Mouse (Mus musculus) embryonic fibroblast, embryonic 13.5 days (primary cell): ENCODE data around the gene Dnajc17. TPM values are rescaled to one million over a fixed set of nuclear protein-coding genes. Genes with fewer than 3 reads are reported as not detected.

Source experiments
- H3K27ac ChIP-seq: 2 replicates; pipeline ENCODE4 v1.5.1; 2012; ENCODE audit warnings: low read length, control low read depth, inconsistent platforms; ENCODE audit not compliant: insufficient read depth
- H3K4me1 ChIP-seq: 2 replicates; pipeline ENCODE4 v1.6.1; 2011; ENCODE audit warnings: low read length; ENCODE audit not compliant: control insufficient read depth, insufficient read depth
- H3K4me3 ChIP-seq: 2 replicates; pipeline ENCODE4 v1.5.1; 2011; ENCODE audit warnings: mild to moderate bottlenecking, control low read depth, low read length; ENCODE audit not compliant: insufficient read depth
- CTCF ChIP-seq: IDR thresholded peaks from 2 replicates; pipeline ENCODE4 v1.5.1; 2011; ENCODE audit warnings: mild to moderate bottlenecking, control low read depth, low read length, moderate library complexity, borderline replicate concordance; ENCODE audit not compliant: insufficient read depth
- POLR2A ChIP-seq: IDR thresholded peaks from 2 replicates; pipeline ENCODE4 v1.6.1; 2011; ENCODE audit warnings: low read depth, mild to moderate bottlenecking, control low read depth, low read length, moderate library complexity
- polyA plus RNA-seq: library from polyadenylated mRNA; stranded (reverse); fragments of >200 nt; gene quantifications from 2 replicates; pipeline ENCODE4 v1.2.4, GENCODE M21; 2011; ENCODE audit warnings: low read depth; ENCODE audit not compliant: missing spikeins, insufficient read length

The Dnajc17 gene
- polyA plus RNA-seq, 1 experiment: 9.6 TPM

GRCm38 (mm10) chr2:119176761-119177160, 31.8 kb downstream of the Dnajc17 start:
- no peak overlapping the region for H3K27ac ChIP-seq
- TF ChIP-seq CTCF (no peak), POLR2A (no peak)
- H3K4me3 ChIP-seq: no peak overlapping the region
- H3K4me1 ChIP-seq: peaks cover 11% of the 10 kb centered on the region

GRCm38 (mm10) chr2:119175614-119176013, 33.0 kb downstream of the Dnajc17 start:
- no peak overlapping the region for H3K4me3 ChIP-seq
- H3K27ac ChIP-seq: no peak overlapping the region
- TF ChIP-seq POLR2A: no peak
- no peak for TF ChIP-seq CTCF
- H3K4me1 ChIP-seq: peaks cover 13% of the 10 kb centered on the region

GRCm38 (mm10) chr2:119174866-119175265, 33.7 kb downstream of the Dnajc17 start:
- peaks cover 13% of the 10 kb centered on the region for H3K4me1 ChIP-seq
- no peak overlapping the region for H3K4me3 ChIP-seq
- H3K27ac ChIP-seq: peak overlapping the region; percentile 29; the same call in 1 of the 2 replicates
- TF ChIP-seq CTCF: no peak

DNA sequence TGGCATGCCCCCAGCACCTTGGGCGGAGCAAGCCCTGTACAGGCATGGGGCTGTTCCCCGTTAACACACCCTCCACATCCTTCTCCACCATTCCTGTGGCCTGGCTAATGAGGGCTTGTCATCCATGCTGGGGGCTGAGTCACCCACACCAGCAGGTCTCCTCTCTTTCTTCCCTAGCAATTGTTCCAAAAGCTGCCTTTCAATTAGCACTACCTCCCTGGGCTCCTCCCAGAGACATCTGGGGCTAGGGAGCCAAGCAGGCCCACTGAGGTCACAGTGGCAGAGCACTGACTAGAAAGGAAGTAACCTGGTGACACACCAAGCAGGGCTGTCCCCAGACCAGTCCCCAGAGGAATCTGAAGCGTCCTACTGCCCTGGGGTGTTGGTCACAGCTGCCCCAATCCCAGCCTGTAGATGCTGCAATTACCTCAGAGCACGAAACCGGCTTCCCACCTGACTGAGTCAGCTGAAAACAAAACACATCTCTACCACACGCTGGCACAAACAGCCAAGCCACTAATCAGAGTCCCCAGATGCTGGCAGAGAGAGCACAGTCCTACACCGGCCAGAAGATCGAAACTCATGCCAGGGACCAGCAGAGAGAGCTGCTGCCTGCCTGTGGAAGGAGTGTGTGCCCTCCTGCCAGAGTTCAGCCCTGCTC, 34.5 kb downstream of the Dnajc17 start, which contains the start of gene Gm14137:
Gene Gm14137 (plus strand): TSS at position 519 of the 661 bp plus-strand sequence.
- TF ChIP-seq CTCF (no peak), POLR2A (no peak)
- Histone ChIP-seq H3K4me1 (peaks cover 13% of the 10 kb centered on the region), H3K4me3 (no peak within 1 kb of the TSS), H3K27ac (peak within 1 kb of the TSS; percentile 34)

GRCm38 (mm10) chr2:119172862-119173576, 35.6 kb downstream of the Dnajc17 start:
- peak overlapping the region; percentile 24; the same call in 1 of the 2 replicates for H3K27ac ChIP-seq
- TF ChIP-seq POLR2A (no peak), CTCF (no peak)
- H3K4me3 ChIP-seq: no peak overlapping the region
- peaks cover 13% of the 10 kb centered on the region for H3K4me1 ChIP-seq

DNA sequence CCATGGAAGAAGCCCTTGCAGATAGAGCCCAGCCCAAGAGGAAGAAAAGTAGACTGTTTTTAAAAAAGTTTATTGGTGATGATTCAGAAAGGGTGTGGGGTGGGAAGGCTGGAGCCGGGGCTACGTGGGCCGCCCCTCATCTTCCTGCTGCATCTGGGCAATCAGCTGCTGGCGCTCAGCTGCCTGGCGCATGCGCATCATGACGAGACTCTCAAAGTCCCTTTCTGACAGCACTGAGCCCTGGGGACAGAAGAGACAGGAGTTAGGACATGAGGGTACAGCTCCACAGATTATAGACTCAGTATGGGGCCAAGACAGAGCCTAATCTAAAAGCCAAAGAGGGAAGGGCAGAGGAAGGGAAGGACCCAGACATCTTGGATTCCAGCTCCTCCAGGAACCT, 36.1 kb downstream of the Dnajc17 start:
- no peak overlapping the region for H3K4me3 ChIP-seq
- TF ChIP-seq POLR2A (no peak), CTCF (no peak)

GRCm38 (mm10) chr2:119171574-119171973, 37.0 kb downstream of the Dnajc17 start:
- no peak overlapping the region for H3K27ac ChIP-seq
- H3K4me1 ChIP-seq: peaks cover 13% of the 10 kb centered on the region

More for the DNA sequence above, 36.1 kb downstream of the Dnajc17 start:
- H3K27ac ChIP-seq: no peak overlapping the region
- peaks cover 13% of the 10 kb centered on the region for H3K4me1 ChIP-seq

GRCm38 (mm10) chr2:119170282-119170681, 38.3 kb downstream of the Dnajc17 start:
- no peak overlapping the region for H3K4me3 ChIP-seq
- no peak overlapping the region for H3K27ac ChIP-seq
- peaks cover 13% of the 10 kb centered on the region for H3K4me1 ChIP-seq
- TF ChIP-seq POLR2A (no peak), CTCF (no peak)

More at GRCm38 (mm10) chr2:119171574-119171973, 37.0 kb downstream of the Dnajc17 start:
- TF ChIP-seq CTCF: no peak
- no peak for TF ChIP-seq POLR2A
- H3K4me3 ChIP-seq: no peak overlapping the region

DNA sequence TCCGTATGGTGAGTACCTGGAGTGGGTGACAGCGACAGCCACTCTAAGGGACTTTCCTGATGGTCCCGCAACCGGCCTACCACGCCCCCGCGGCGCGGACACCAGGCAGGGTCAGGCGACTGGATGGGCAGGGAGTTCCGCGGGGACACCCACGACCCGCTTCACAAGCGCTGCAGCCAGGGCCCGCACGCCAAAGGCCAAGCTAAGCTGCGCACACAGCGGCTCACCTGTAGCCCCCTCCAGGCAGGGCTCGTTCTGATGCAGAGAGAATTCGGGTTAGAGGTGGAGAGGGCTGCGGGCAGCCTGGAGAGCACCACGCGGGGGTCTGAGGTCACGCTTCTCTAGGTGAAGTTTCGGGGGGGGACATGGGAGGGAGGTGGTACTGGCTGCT, 40.7 kb downstream of the Dnajc17 start:
- peak overlapping the region; percentile 43 for H3K4me3 ChIP-seq
- TF ChIP-seq CTCF (no peak), POLR2A (no peak)
- H3K4me1 ChIP-seq: peaks cover 10% of the 10 kb centered on the region
- H3K27ac ChIP-seq: no peak overlapping the region
